ENCODE assay signal across 21 mouse cellular contexts in genomic region chr17:34800781-34801305, GRCm38 (mm10). TPM values are rescaled to one million over a fixed set of nuclear protein-coding genes. Genes with fewer than 3 reads are reported as not detected.
"Had no signal": no experiment of that assay in that cellular context is flagged by ENCODE, and none has a peak within 500 bp of the region (broad histone marks: within the 10 kb centered on the region; RNA-seq: fewer than 3 reads in every experiment).

No protein-coding gene starts in this region.

RNA-seq across cellular contexts. Expression of gene Cyp21a1, which starts 3.5 kb away (rescaled TPM):
- total RNA-seq: common myeloid progenitor, adult 5-6 weeks; forebrain, postnatal 0 days; gastrocnemius, adult 2 months; gastrocnemius, postnatal 36 days; granulocyte monocyte progenitor cell, adult 5-6 weeks; heart, adult 18-20 months; heart, adult 2 months had no signal
- polyA plus RNA-seq: cortical plate, adult 2 months; embryonic facial prominence, embryonic 10.5 days; embryonic facial prominence, embryonic 11.5 days; embryonic facial prominence, embryonic 12.5 days; embryonic facial prominence, embryonic 13.5 days; embryonic facial prominence, embryonic 14.5 days; erythroblast, embryonic 14.5 days; forebrain, embryonic 10.5 days; forebrain, embryonic 12.5 days; forebrain, embryonic 13.5 days; forebrain, embryonic 14.5 days; forebrain, embryonic 15.5 days; forebrain, embryonic 16.5 days; forebrain, postnatal 0 days; heart, embryonic 11.5 days had no signal
